Mouse (Mus musculus) heart, embryonic 10.5 days (tissue): ENCODE data around the gene Kazn. TPM values are rescaled to one million over a fixed set of nuclear protein-coding genes. Genes with fewer than 3 reads are reported as not detected.

ENCODE experiments used
- DNase-seq: peaks from one replicate; pipeline ENCODE4 v3.0.0-alpha.2; 2017; ENCODE audit warnings: low spot score
- H3K27ac ChIP-seq: fragments of 300-500 bp; sonication (generic); 2 replicates; pipeline ENCODE4 v1.5.1; 2016; ENCODE audit warnings: mild to moderate bottlenecking
- H3K27me3 ChIP-seq: fragments of 300-500 bp; sonication (generic); 2 replicates; pipeline ENCODE4 v1.6.1; 2016; ENCODE audit warnings: mild to moderate bottlenecking; ENCODE audit not compliant: poor library complexity, insufficient read depth, severe bottlenecking
- H3K36me3 ChIP-seq: fragments of 300-500 bp; sonication (generic); 2 replicates; pipeline ENCODE4 v1.6.1; 2016; ENCODE audit warnings: mild to moderate bottlenecking, moderate library complexity
- H3K4me1 ChIP-seq: fragments of 300-500 bp; sonication (generic); 2 replicates; pipeline ENCODE4 v1.6.1; 2016; ENCODE audit warnings: mild to moderate bottlenecking
- H3K4me3 ChIP-seq: fragments of 300-500 bp; sonication (generic); 2 replicates; pipeline ENCODE4 v1.5.1; 2016; ENCODE audit warnings: mild to moderate bottlenecking, moderate library complexity
- H3K9me3 ChIP-seq: fragments of 300-500 bp; sonication (generic); 2 replicates; pipeline ENCODE4 v1.6.1; 2016; ENCODE audit warnings: mild to moderate bottlenecking, moderate library complexity
- WGBS: fragments of 180-500 bp; shearing (Covaris S2); methylation state at CpG from one replicate; pipeline ENCODE4 v1.1.7; 2016; 5-methylcytosine and 5-hydroxymethylcytosine counted together
- polyA plus RNA-seq: library from polyadenylated mRNA; unstranded; fragments of >200 nt; fragmentation: Nextera tagmentation; extraction: Ambion mirVana; gene quantifications from 2 replicates; pipeline ENCODE4 v1.2.1, GENCODE M21; 2016

The Kazn gene
- polyA plus RNA-seq, 1 experiment from 2014 or later = 12.2 TPM

DNA sequence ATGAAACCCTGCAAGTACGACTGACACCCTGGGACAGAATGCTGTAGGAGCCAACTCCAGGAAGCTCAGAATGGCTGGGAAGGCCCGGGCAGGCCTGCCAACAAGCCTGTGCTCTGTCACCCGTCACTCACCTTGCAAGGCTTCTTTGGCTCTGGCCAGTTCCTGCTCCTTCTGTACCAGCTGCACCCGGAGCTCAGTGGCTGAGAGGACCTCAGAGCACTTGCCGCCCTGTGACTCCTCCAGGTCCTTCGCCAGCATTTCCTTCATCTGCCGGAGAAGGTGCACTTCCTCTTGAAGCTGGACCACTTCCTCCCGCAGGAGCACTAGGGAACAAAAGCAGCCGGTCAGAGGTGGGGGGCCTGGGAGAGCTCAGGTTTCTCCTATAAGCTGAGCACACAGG is 29.3 kb downstream of the Kazn start:
- Histone ChIP-seq H3K4me1 (peaks cover 35% of the 10 kb centered on the region), H3K27me3 (no peaks in the 10 kb centered on the region), H3K4me3 (0 out of 2 replicates have a peak overlapping the region, but pooled peaks have one; percentile 0), H3K9me3 (no peaks in the 10 kb centered on the region), H3K36me3 (peaks cover 20% of the 10 kb centered on the region), H3K27ac (peak overlapping the region; percentile 76)
- WGBS = 45% methylated on average over 9 of the region's 9 CpGs
- DNase-seq = no peak

DNA sequence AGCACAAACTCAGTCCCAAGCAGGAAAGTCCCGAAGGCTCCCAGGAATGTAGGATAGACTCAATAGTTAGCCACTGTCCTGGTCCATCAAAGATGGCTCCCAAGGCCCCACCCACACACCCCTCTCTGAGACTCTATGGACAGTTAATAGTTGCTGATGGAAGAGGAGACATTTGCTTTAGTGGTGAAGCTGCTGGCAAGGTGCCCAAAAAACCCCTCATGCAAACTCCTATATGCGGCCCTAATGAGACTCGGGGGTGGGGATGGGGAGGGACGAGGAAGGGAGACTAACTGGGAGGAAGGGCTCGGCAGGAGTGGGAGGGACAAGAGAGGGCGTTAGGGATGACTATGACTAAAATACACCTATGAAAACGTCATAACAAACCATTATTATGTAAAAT is 29.7 kb downstream of the Kazn start:
- peaks cover 20% of the 10 kb centered on the region for H3K36me3 ChIP-seq
- H3K4me1 ChIP-seq = peaks cover 32% of the 10 kb centered on the region
- WGBS = 79% methylated on average over 7 of the region's 7 CpGs
- peak overlapping the region; percentile 76; the same call in 1 of the 2 replicates for H3K27ac ChIP-seq
- DNase-seq = no peak
- H3K9me3 ChIP-seq = no peaks in the 10 kb centered on the region
- no peak overlapping the region for H3K4me3 ChIP-seq
- no peaks in the 10 kb centered on the region for H3K27me3 ChIP-seq

DNA sequence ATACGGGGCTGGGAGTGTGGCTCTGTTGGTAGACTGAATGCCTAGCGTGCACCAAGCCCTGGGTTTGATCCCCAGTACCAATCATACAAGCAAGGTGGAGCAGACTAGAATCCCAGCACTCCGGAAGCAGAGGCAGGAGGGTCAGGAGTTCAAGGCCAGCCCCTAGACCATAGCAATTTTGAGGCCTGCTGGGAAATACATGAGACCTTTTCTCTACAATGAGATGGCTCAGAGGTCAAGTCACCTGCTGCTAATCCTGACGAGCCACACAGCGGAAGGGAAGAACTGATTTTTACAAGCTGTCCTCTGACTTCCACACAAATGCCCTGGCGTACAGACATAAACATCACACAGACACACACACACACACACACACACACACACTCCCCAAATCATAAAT is 33.5 kb downstream of the Kazn start:
- Histone ChIP-seq H3K36me3 (peaks cover 26% of the 10 kb centered on the region), H3K9me3 (no peaks in the 10 kb centered on the region), H3K4me3 (no peak overlapping the region), H3K27ac (no peak overlapping the region), H3K4me1 (peaks cover 18% of the 10 kb centered on the region), H3K27me3 (no peaks in the 10 kb centered on the region)
- WGBS = 93% methylated on average over 6 of the region's 6 CpGs
- no peak for DNase-seq

DNA sequence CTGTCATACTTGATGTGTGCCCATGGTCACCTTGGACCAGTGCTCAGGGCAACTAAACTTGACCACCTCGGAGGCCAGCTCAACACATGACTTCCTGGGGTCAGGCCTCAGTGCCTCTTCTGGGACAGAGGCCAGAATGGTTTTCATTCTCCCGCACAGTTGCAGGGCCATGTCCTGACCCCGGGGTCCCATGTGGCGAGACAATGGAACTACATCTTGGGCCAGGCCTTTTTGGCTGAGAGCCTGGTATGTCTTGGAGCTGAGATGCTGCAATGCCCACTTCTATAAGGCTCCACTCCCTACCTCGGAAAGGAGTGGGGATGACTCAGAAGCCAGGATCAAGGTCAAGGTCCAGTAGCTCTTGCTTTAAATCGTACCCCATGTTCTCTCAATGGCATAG is 42.6 kb downstream of the Kazn start:
- Histone ChIP-seq H3K9me3 (no peaks in the 10 kb centered on the region), H3K36me3 (peaks cover 20% of the 10 kb centered on the region; the same call in 1 of the 2 replicates), H3K4me3 (no peak overlapping the region), H3K27me3 (no peaks in the 10 kb centered on the region), H3K4me1 (peaks cover 25% of the 10 kb centered on the region), H3K27ac (no peak overlapping the region; the same call in 1 of the 2 replicates)
- 82% methylated on average over 6 of the region's 6 CpGs for WGBS
- DNase-seq = no peak

GRCm38 (mm10) chr4:142193780-142194179 is 45.4 kb downstream of the Kazn start:
- Histone ChIP-seq H3K9me3 (no peaks in the 10 kb centered on the region), H3K4me3 (no peak overlapping the region), H3K27ac (no peak overlapping the region), H3K36me3 (peaks cover 8% of the 10 kb centered on the region; the same call in 1 of the 2 replicates), H3K4me1 (peaks cover 25% of the 10 kb centered on the region), H3K27me3 (no peaks in the 10 kb centered on the region)
- DNase-seq = no peak
- WGBS = 83% methylated on average over 7 of the region's 7 CpGs

GRCm38 (mm10) chr4:142193151-142193578 is 46.0 kb downstream of the Kazn start:
- Histone ChIP-seq H3K27ac (no peak overlapping the region), H3K36me3 (peaks cover 8% of the 10 kb centered on the region; the same call in 1 of the 2 replicates), H3K27me3 (no peaks in the 10 kb centered on the region), H3K9me3 (no peaks in the 10 kb centered on the region), H3K4me3 (no peak overlapping the region), H3K4me1 (peaks cover 25% of the 10 kb centered on the region)
- 79% methylated on average over 8 of the region's 8 CpGs for WGBS
- DNase-seq = no peak

GRCm38 (mm10) chr4:142189960-142190359 is 49.2 kb downstream of the Kazn start:
- Histone ChIP-seq H3K9me3 (no peaks in the 10 kb centered on the region), H3K36me3 (peaks cover 8% of the 10 kb centered on the region; the same call in 1 of the 2 replicates), H3K4me1 (peaks cover 27% of the 10 kb centered on the region), H3K4me3 (no peak overlapping the region), H3K27ac (no peak overlapping the region), H3K27me3 (no peaks in the 10 kb centered on the region)
- DNase-seq = no peak
- WGBS = 93% methylated on average over 8 of the region's 8 CpGs

GRCm38 (mm10) chr4:142188501-142188900 is 50.7 kb downstream of the Kazn start:
- H3K27ac ChIP-seq = no peak overlapping the region
- 78% methylated on average over 2 of the region's 2 CpGs for WGBS
- H3K27me3 ChIP-seq = no peaks in the 10 kb centered on the region
- no peak overlapping the region for H3K4me3 ChIP-seq
- peaks cover 15% of the 10 kb centered on the region; the same call in 1 of the 2 replicates for H3K36me3 ChIP-seq
- no peak for DNase-seq
- no peaks in the 10 kb centered on the region for H3K9me3 ChIP-seq
- peaks cover 31% of the 10 kb centered on the region for H3K4me1 ChIP-seq

- WGBS = 91% methylated on average over 3 of the region's 3 CpGs
- H3K9me3 ChIP-seq = no peaks in the 10 kb centered on the region
- H3K27me3 ChIP-seq = no peaks in the 10 kb centered on the region
- H3K4me3 ChIP-seq = no peak overlapping the region
- H3K36me3 ChIP-seq = peaks cover 11% of the 10 kb centered on the region; the same call in 1 of the 2 replicates
- no peak overlapping the region for H3K27ac ChIP-seq
- DNase-seq = no peak
- peaks cover 36% of the 10 kb centered on the region for H3K4me1 ChIP-seq
Observed at GRCm38 (mm10) chr4:142186155-142186554, 53.0 kb downstream of the Kazn start.

GRCm38 (mm10) chr4:142185533-142185900 is 53.7 kb downstream of the Kazn start:
- no peak for DNase-seq
- no peak overlapping the region for H3K4me3 ChIP-seq
- no peak overlapping the region for H3K27ac ChIP-seq
- no peaks in the 10 kb centered on the region for H3K27me3 ChIP-seq
- peaks cover 42% of the 10 kb centered on the region for H3K4me1 ChIP-seq
- peaks cover 11% of the 10 kb centered on the region; the same call in 1 of the 2 replicates for H3K36me3 ChIP-seq
- 86% methylated on average over 9 of the region's 9 CpGs for WGBS
- no peaks in the 10 kb centered on the region for H3K9me3 ChIP-seq

DNA sequence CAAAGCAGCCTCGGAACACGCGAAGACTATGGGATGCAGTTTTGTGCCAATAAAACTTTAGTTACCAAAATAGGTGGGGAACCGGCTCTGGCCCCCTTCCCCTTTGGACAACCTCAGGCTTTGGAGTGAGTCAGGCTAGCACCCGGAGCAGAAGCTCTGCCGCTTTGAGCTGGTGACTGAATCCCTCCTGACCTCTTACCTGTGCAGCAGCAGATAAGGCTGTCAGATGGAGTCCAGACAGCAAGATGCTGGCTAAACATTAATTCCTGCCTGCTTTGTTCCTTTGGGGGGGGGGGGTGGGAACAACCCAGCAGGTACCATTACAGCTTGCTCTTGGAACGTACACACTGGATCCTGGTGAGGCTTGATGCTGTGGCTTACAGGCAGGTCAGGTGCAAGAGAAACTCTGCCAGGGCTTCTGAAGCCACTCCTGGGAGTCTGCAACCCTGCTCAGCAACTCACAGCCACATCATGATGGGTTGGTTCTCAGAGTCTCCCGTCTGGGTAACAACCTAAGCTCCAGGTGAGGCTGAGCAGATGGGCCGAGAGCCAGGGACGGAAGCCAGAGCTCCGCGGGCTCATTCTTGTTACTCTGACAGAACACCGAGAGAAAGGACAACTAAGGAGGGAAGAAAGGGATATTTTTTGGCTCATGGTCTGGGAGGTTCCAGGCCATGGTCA is 54.2 kb downstream of the Kazn start:
- DNase-seq = no peak
- Histone ChIP-seq H3K27me3 (no peaks in the 10 kb centered on the region), H3K27ac (no peak overlapping the region), H3K4me3 (no peak overlapping the region), H3K4me1 (peaks cover 48% of the 10 kb centered on the region), H3K36me3 (peaks cover 11% of the 10 kb centered on the region; the same call in 1 of the 2 replicates), H3K9me3 (no peaks in the 10 kb centered on the region)
- WGBS = 94% methylated on average over 13 of the region's 13 CpGs

DNA sequence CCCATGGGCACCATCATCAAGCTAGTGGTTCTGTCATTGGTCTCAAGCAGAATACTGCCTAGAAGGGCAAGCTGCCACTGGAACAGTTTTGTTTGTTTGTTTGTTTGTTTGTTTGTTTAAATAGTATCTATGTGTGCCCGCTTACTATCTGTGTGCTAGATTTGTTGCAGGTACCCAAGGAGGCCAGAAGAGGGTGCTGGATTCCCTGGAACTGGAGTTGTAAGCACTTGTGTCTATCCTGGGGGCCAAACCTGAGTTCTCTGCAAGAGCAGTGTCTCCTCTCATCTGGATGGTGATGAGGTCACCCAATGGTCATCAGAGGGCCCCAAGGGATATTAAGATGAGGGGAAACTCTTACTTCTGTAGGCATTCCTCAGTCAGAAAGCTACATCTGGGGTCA is 55.6 kb downstream of the Kazn start:
- DNase-seq = no peak
- Histone ChIP-seq H3K4me1 (peaks cover 60% of the 10 kb centered on the region), H3K36me3 (peaks cover 11% of the 10 kb centered on the region; the same call in 1 of the 2 replicates), H3K4me3 (no peak overlapping the region), H3K9me3 (no peaks in the 10 kb centered on the region), H3K27ac (no peak overlapping the region), H3K27me3 (no peaks in the 10 kb centered on the region)
- WGBS = 83% methylated on average over 1 of the region's 1 CpGs

DNA sequence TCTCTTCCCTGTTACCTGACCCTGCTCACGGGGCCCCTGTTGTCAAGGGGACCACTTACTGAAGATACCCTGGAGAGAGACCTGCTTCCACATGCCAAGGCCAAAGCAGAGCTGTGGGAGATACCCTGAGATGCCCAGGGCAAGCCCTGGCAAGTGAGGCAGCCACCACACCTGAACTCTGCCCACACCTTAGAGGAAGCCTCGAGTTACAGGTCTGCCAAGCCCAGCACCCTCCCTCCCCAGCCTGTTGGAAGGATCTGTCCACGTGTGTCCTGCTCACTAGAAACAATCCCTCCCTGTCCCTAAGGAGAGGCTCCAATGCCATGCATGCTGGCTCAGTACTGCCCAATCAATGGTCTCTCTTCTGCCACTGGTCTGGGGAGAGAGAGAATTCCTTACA is 56.2 kb downstream of the Kazn start:
- Histone ChIP-seq H3K27ac (no peak overlapping the region), H3K27me3 (no peaks in the 10 kb centered on the region), H3K4me3 (no peak overlapping the region), H3K9me3 (no peaks in the 10 kb centered on the region), H3K4me1 (peaks cover 66% of the 10 kb centered on the region), H3K36me3 (peaks cover 11% of the 10 kb centered on the region; the same call in 1 of the 2 replicates)
- WGBS = 68% methylated on average over 3 of the region's 3 CpGs
- no peak for DNase-seq
